Mouse (Mus musculus): ENCODE data around the gene Olfr1454.

The Olfr1454 gene

DNA sequence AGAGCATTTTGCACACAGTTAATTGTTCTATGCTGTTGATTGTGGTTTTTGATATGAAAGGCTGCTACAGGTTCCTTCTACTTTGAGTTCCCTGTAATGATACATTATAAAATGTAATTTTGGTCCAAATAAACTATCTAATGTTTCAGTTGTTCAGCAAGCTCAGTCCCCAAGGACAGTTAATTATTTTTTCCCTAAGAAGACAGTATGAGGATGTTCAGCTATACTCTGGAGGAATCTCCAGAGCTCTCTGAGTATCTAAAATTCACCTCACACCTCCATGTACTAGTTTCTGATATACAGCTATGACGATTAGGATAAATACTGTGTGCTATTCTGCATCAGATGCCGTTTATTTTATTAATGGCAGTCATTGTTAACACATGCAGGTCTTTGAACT, at the start of gene Olfr1454:
Gene Olfr1454, plus strand, starts transcription at position 301 of the 400 bp plus-strand sequence.
- no peak for DNase-seq (ENCODE audit: low read depth, low spot score)

DNA sequence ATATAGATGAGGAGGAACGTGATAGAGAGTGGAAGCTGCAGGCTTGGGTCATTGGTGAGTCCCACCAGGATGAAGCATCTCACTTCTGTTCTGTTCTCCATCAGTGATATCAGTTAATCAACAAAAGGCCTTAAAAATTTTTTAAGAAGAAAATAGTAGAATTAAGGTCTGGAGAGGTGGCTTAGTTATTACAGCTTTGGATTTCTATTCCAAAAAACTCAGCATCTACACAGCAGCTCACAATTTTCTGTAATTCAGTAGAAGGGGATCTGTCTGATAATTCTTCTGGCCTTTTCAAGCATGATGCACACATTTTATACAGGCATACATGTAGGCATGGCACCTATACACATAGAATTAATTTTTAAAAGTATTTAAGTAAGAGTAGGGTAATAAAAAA, 32.2 kb upstream of the Olfr1454 start, which contains the start of gene Olfr1453:
Gene Olfr1453, minus strand, starts transcription at position 101 of the 400 bp plus-strand sequence.
- no peak for DNase-seq (ENCODE audit: low read depth, low spot score)

DNA sequence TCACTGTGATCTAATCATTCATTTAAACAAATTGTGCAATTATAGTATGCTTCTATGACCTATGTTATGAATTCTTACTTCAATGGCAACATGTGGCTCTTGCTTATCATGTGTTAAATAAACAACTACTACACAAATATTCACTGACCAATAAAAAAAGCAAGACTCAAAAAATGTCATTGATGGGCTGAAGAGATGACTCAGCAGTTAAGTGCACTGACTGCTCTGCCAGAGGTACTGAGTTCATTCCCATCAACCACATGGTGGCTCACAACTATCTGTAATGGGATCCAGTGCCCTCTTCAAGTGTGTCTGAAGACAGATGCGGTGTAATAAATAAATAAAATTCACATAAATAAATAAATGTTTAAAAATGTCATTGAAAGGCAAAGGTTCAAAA, 33.5 kb downstream of the Olfr1454 start:
- no peak for DNase-seq (ENCODE audit: low read depth, low spot score)

DNA sequence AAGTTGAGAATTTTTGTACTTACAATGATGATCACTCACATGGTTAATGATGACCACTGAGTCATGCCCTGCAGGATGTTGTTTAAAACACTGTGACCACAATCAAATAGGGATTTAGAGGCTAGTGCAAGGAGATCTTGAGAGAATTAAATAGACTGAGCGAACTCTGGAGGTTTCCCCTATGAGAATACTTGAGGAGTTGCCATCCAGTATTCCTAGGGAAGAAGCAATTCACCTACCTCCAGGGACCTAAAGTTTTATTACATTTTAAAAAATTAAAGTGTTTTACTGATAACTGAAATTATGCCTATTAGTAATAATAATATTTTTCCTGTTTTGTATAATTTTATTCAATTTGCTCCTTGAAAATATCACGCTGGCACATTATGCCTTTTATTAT, 37.4 kb downstream of the Olfr1454 start, which contains the start of gene Olfr1457:
Gene Olfr1457, minus strand, starts transcription at position 101 of the 400 bp plus-strand sequence.
- DNase-seq (ENCODE audit: low read depth, low spot score): no peak

DNA sequence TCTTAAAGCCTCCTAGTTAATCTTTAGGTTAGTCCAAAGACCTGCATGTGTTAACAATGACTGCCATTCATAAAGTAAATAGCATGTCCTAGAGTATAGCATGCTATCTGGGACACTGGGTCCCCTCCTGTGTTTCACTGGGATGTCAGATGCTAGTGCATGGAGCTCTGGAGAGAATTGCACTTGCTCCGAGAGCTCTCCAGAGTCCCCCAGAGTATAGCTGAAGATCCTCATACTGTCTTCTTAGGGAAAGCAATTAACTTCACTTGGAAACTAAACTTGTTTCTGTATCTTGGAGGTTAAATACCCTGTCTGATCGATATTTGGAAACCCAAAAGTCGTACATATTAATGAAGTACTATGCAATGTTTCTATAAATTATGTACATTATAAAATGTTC, 46.3 kb downstream of the Olfr1454 start, which contains the start of gene Olfr1458:
Gene Olfr1458, minus strand, starts transcription at position 101 of the 400 bp plus-strand sequence.
- DNase-seq (ENCODE audit: low read depth, low spot score): no peak
